Mouse (Mus musculus): ENCODE data around the gene Ttc23. TPM values are rescaled to one million over a fixed set of nuclear protein-coding genes. Genes with fewer than 3 reads are reported as not detected.

The Ttc23 gene
- total and polyA plus RNA-seq, 2 experiments, result 14.2 to 47.8 TPM

- no peak overlapping the region for H3K27ac ChIP-seq (replicated peaks; ENCODE audit: insufficient read depth, low read depth, low read length)
Observed at GRCm38 (mm10) chr7:67619836-67620235, 27.4 kb upstream of the Ttc23 start.

GRCm38 (mm10) chr7:67622151-67622550, 25.1 kb upstream of the Ttc23 start:
- no peak overlapping the region for H3K4me3 ChIP-seq (ENCODE audit: insufficient read depth, low read depth, low read length)
- DNase-seq (ENCODE audit: extremely low read depth, low read depth, low spot score), result no peak
- peaks cover 22% of the 10 kb centered on the region; the same call in 1 of the 2 replicates for H3K79me2 ChIP-seq (ENCODE audit: control insufficient read depth, insufficient read depth, low read length)
- H3K27ac ChIP-seq (replicated peaks; ENCODE audit: insufficient read depth, low read depth, low read length), result no peak overlapping the region
- peaks cover 3% of the 10 kb centered on the region; the same call in 1 of the 2 replicates for H3K4me1 ChIP-seq (ENCODE audit: control insufficient read depth, insufficient read depth, low read length)
- TF ChIP-seq POLR2A (IDR thresholded peaks at IDR 0.05; ENCODE audit: extremely low read depth, insufficient read depth, low read length) (no peak), CTCF (IDR thresholded peaks at IDR 0.05; ENCODE audit: low read depth, low read length) (no peak)
- H3K36me3 ChIP-seq (ENCODE audit: control insufficient read depth, insufficient read depth, low read length), result peaks cover 15% of the 10 kb centered on the region
- no peaks in the 10 kb centered on the region for H3K27me3 ChIP-seq (ENCODE audit: control insufficient read depth, insufficient read depth, low read length)
- 87% methylated on average over 3 of the region's 3 CpGs for WGBS
- no peak overlapping the region for H3K9ac ChIP-seq (ENCODE audit: low read depth, low read length)

More at GRCm38 (mm10) chr7:67619836-67620235, 27.4 kb upstream of the Ttc23 start:
- H3K9ac ChIP-seq (ENCODE audit: low read depth, low read length), result no peak overlapping the region
- 86% methylated on average over 4 of the region's 4 CpGs for WGBS
- H3K4me1 ChIP-seq (ENCODE audit: control insufficient read depth, insufficient read depth, low read length), result peaks cover 3% of the 10 kb centered on the region; the same call in 1 of the 2 replicates
- no peaks in the 10 kb centered on the region for H3K27me3 ChIP-seq (ENCODE audit: control insufficient read depth, insufficient read depth, low read length)
- H3K79me2 ChIP-seq (ENCODE audit: control insufficient read depth, insufficient read depth, low read length), result peaks cover 16% of the 10 kb centered on the region; the same call in 1 of the 2 replicates
- H3K4me3 ChIP-seq (ENCODE audit: insufficient read depth, low read depth, low read length), result no peak overlapping the region
- DNase-seq (ENCODE audit: extremely low read depth, low read depth, low spot score), result no peak
- TF ChIP-seq POLR2A (IDR thresholded peaks at IDR 0.05; ENCODE audit: extremely low read depth, insufficient read depth, low read length) (no peak), CTCF (IDR thresholded peaks at IDR 0.05; ENCODE audit: low read depth, low read length) (no peak)
- H3K36me3 ChIP-seq (ENCODE audit: control insufficient read depth, insufficient read depth, low read length), result peaks cover 15% of the 10 kb centered on the region

- H3K9ac ChIP-seq (ENCODE audit: low read depth, low read length), result no peak overlapping the region
- H3K27me3 ChIP-seq (ENCODE audit: control insufficient read depth, insufficient read depth, low read length), result no peaks in the 10 kb centered on the region
- WGBS, result 94% methylated on average over 5 of the region's 5 CpGs
- no peak overlapping the region for H3K27ac ChIP-seq (replicated peaks; ENCODE audit: insufficient read depth, low read depth, low read length)
- H3K79me2 ChIP-seq (ENCODE audit: control insufficient read depth, insufficient read depth, low read length), result peaks cover 39% of the 10 kb centered on the region; the same call in 1 of the 2 replicates
- no peak overlapping the region for H3K4me3 ChIP-seq (ENCODE audit: insufficient read depth, low read depth, low read length)
- DNase-seq (ENCODE audit: extremely low read depth, low read depth, low spot score), result no peak
- H3K4me1 ChIP-seq (ENCODE audit: control insufficient read depth, insufficient read depth, low read length), result peaks cover 3% of the 10 kb centered on the region; the same call in 1 of the 2 replicates
- H3K36me3 ChIP-seq (ENCODE audit: control insufficient read depth, insufficient read depth, low read length), result peaks cover 12% of the 10 kb centered on the region
- no peak for TF ChIP-seq CTCF (IDR thresholded peaks at IDR 0.05; ENCODE audit: low read depth, low read length)
- TF ChIP-seq POLR2A (IDR thresholded peaks at IDR 0.05; ENCODE audit: extremely low read depth, insufficient read depth, low read length), result no peak
Observed at GRCm38 (mm10) chr7:67626671-67627070, 20.5 kb upstream of the Ttc23 start.

GRCm38 (mm10) chr7:67629681-67630080, 17.5 kb upstream of the Ttc23 start:
- Histone ChIP-seq H3K27ac (replicated peaks; ENCODE audit: insufficient read depth, low read depth, low read length) (no peak overlapping the region), H3K4me3 (ENCODE audit: insufficient read depth, low read depth, low read length) (no peak overlapping the region), H3K79me2 (ENCODE audit: control insufficient read depth, insufficient read depth, low read length) (peaks cover 35% of the 10 kb centered on the region), H3K9ac (ENCODE audit: low read depth, low read length) (no peak overlapping the region), H3K27me3 (ENCODE audit: control insufficient read depth, insufficient read depth, low read length) (no peaks in the 10 kb centered on the region), H3K36me3 (ENCODE audit: control insufficient read depth, insufficient read depth, low read length) (peaks cover 18% of the 10 kb centered on the region), H3K4me1 (ENCODE audit: control insufficient read depth, insufficient read depth, low read length) (peaks cover 7% of the 10 kb centered on the region)
- TF ChIP-seq CTCF (IDR thresholded peaks at IDR 0.05; ENCODE audit: low read depth, low read length) (peak; percentile 22; the same call in 1 of the 2 replicates), POLR2A (IDR thresholded peaks at IDR 0.05; ENCODE audit: extremely low read depth, insufficient read depth, low read length) (no peak)
- no peak for DNase-seq (ENCODE audit: extremely low read depth, low read depth, low spot score)
- 82% methylated on average over 5 of the region's 5 CpGs for WGBS

- no peak overlapping the region for H3K27ac ChIP-seq (replicated peaks; ENCODE audit: insufficient read depth, low read depth, low read length)
- H3K4me3 ChIP-seq (ENCODE audit: insufficient read depth, low read depth, low read length), result no peak overlapping the region
- 27% methylated on average over 2 of the region's 2 CpGs for WGBS
- TF ChIP-seq CTCF (IDR thresholded peaks at IDR 0.05; ENCODE audit: low read depth, low read length) (peak; percentile 81), POLR2A (IDR thresholded peaks at IDR 0.05; ENCODE audit: extremely low read depth, insufficient read depth, low read length) (no peak)
- no peak overlapping the region for H3K9ac ChIP-seq (ENCODE audit: low read depth, low read length)
- peaks cover 22% of the 10 kb centered on the region for H3K36me3 ChIP-seq (ENCODE audit: control insufficient read depth, insufficient read depth, low read length)
- peak; percentile 70 for DNase-seq (ENCODE audit: extremely low read depth, low read depth, low spot score)
- H3K4me1 ChIP-seq (ENCODE audit: control insufficient read depth, insufficient read depth, low read length), result peaks cover 9% of the 10 kb centered on the region
- peaks cover 35% of the 10 kb centered on the region for H3K79me2 ChIP-seq (ENCODE audit: control insufficient read depth, insufficient read depth, low read length)
- H3K27me3 ChIP-seq (ENCODE audit: control insufficient read depth, insufficient read depth, low read length), result no peaks in the 10 kb centered on the region
Observed at GRCm38 (mm10) chr7:67630817-67631216, 16.4 kb upstream of the Ttc23 start.

- TF ChIP-seq POLR2A (IDR thresholded peaks at IDR 0.05; ENCODE audit: extremely low read depth, insufficient read depth, low read length), result no peak
- TF ChIP-seq CTCF (IDR thresholded peaks at IDR 0.05; ENCODE audit: low read depth, low read length), result peak; percentile 57; the same call in 1 of the 2 replicates
- no peak for DNase-seq (ENCODE audit: extremely low read depth, low read depth, low spot score)
- peaks cover 26% of the 10 kb centered on the region for H3K79me2 ChIP-seq (ENCODE audit: control insufficient read depth, insufficient read depth, low read length)
- no peak overlapping the region for H3K4me3 ChIP-seq (ENCODE audit: insufficient read depth, low read depth, low read length)
- H3K4me1 ChIP-seq (ENCODE audit: control insufficient read depth, insufficient read depth, low read length), result peaks cover 13% of the 10 kb centered on the region
- WGBS, result 86% methylated on average over 5 of the region's 5 CpGs
- no peak overlapping the region for H3K9ac ChIP-seq (ENCODE audit: low read depth, low read length)
- H3K27me3 ChIP-seq (ENCODE audit: control insufficient read depth, insufficient read depth, low read length), result no peaks in the 10 kb centered on the region
- H3K36me3 ChIP-seq (ENCODE audit: control insufficient read depth, insufficient read depth, low read length), result peaks cover 20% of the 10 kb centered on the region
- no peak overlapping the region for H3K27ac ChIP-seq (replicated peaks; ENCODE audit: insufficient read depth, low read depth, low read length)
Observed at GRCm38 (mm10) chr7:67632380-67632779, 14.8 kb upstream of the Ttc23 start.

All from liver, adult 2 months (tissue).